Mouse (Mus musculus): Measurements from ENCODE around the gene Birc3.
"Not testable (repeated sequence)": the region's sequence is repeated elsewhere in the genome, so short reads cannot be mapped to it uniquely, and the experiment has no call there.

Gene Birc3

GRCm38 (mm10) chr9:7872775-7873439 lies at the start of gene Birc3:
Gene Birc3, minus strand, starts transcription at chr9:7873186.
- peak; percentile 84 for DNase-seq

DNA sequence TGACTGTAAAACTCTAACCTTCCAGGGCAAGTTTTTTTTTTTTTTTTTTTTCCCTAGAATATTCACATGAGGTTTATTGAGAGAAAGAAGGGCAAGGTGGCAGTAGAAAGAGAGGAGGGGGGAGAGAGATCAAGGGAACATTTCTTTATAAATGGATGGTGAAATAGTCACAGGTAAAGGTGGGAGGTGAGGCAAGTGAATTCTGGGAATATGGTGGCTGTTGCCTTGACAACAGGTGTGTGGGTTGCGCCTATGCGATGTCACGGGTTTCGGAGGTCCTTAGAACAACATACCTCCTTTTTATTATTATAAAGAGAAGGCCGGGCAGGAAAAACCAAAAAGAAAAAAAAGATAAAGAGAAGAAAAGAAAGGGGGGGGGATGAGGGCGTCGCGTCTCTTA lies 41.9 kb upstream of the Birc3 start:
- no peak for DNase-seq

DNA sequence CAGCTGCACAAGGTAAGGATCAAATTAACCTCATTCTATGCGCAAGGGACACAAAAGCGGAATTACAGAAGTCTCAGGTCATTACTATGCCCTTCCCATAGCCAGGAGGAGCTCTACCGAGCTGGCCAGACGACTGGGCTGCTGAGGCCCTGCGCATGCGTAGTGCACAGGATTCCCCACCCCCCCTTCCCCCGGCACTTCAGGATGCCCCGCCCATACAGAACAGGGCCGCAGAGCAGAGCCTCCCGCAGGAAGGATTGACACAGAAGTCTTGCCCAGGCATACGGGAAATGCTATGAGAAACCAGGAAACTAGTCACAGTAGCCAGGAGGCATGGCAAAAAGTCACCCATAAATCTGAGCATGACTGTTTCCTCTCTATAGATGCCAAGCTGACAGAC lies 41.5 kb upstream of the Birc3 start:
- peak; percentile 52 for DNase-seq

- no peak for DNase-seq
Measured at GRCm38 (mm10) chr9:7913953-7914352, 41.0 kb upstream of the Birc3 start.

- DNase-seq: no peak
Measured at GRCm38 (mm10) chr9:7907351-7907985, 34.5 kb upstream of the Birc3 start.

DNA sequence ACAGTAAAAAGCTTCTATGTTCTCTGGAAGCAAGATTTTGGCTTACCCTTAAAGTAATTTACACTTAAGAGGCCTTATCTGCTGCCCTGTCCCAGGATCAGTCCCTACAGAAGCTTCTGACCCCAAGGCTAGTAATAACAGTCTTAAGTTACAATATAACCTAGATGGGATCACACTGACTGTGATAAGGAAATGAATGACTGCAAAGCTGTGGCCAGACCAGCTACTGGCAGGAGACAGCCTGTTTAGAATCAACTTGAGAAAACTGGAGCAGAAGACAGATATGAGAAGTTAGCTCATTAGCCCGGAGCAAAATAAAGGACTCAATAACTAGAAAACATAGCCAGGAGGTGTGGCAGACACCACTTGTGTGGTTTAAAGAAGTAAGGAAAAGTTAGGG lies 33.6 kb upstream of the Birc3 start:
- DNase-seq: no peak

GRCm38 (mm10) chr9:7903825-7904224 lies 30.8 kb upstream of the Birc3 start:
- DNase-seq: no peak

DNA sequence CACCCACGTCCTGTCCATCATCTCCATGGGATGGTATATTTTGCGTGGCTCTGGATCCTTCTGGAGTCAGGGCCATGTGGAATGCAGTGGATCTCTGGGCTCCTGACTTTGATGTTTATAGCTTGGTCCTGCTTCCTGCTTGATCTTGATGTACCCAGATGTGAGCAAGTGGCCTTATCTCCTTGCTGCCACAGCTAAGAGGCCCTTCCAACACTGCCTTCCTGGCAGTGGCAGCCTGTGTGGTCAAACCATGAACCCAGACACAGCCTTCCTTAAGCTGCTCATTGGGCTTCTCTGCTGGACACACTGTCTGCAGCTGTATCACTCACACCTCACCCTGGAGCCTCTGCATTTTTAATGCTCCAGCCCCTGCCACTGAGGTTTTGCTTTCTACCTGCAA lies 30.3 kb upstream of the Birc3 start:
- no peak for DNase-seq

- no peak for DNase-seq
Measured at GRCm38 (mm10) chr9:7902311-7902710, 29.3 kb upstream of the Birc3 start.

DNA sequence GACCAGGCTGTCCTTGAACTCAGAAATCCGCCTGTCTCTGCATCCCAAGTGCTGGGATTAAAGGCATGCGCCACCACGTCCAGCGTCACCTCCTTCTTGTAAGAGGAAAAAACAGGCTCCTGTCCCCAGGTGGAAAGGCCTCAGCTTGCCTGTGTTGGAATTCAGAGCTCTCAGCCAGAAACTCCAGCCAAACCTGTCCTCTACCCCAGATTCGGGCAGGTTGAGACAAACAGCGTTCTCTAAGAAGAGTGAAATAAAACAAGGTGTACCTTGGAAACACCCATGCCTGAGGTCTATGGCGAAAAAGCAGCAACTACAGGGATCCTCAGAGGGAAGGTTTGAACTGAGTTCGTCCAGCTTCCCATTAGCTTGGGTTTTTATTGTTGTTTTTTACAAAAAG lies 28.0 kb upstream of the Birc3 start:
- no peak for DNase-seq

- DNase-seq: peak; percentile 75
Measured at GRCm38 (mm10) chr9:7897502-7897901, 24.5 kb upstream of the Birc3 start.

DNA sequence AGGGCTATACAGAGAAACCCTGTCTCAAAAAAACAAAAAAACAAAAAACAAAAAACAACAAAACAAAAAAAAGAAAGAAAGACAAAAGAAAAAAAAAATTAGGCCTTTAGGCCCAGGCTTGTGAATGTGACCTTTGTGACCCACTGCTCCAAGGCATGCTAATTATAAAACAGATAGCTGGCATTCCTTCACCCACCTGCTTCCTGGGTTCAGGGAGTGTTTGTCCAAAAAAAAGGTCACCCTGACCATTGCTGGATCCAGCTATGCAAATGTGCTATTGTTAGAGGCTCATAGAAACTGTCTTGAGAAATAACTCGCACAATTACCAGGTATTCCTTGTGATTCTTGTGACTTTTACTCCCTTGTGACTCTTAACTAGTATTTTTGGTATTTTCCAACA lies 18.8 kb upstream of the Birc3 start:
- DNase-seq: not testable (repeated sequence)

GRCm38 (mm10) chr9:7891177-7891576 lies 18.2 kb upstream of the Birc3 start:
- DNase-seq: no peak

DNA sequence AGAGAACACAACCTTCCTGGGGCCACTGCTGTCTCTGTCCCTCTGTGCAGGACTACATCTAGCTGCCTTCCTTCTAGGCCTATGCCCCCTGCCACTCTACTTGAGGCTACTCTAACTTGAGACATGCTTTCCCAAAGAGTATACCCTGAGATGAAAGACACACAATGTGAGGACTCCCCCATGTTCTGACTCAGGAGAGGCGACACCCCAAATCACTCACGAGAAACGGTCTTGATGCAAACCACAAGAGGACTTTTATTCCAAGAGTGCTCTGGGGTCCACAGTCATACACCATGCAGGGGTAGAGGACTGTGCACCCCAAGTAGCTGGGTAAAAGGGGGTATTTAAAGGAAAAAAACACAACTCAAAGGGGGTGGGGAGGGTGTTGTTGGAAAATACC lies 11.4 kb upstream of the Birc3 start:
- DNase-seq: no peak

DNA sequence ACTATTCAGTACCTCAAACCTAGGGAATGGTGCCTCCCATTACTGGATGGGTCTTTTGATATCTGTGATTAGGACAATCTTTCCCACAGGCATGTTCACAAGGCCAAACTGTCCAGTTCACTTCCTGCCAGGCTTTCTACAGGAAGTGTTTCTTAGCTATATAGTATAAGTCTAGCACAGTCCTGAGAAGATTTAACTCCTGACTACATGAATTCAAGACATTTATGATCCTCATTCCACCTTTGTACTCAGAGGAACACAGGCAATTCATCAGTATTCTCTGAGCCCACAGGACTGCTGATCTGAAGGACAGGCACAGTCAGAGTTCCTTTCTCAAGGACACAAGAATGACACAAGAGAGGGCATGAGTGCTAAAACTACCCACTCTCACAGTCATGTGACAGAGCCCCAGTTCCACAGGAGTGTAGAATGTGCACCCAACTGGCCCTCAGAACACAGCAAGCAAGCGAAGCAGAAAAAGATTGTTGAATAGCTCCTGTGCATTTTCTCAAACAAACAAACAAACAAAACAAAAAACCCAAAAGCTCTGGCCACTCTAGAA lies 9.4 kb upstream of the Birc3 start:
- no peak for DNase-seq

GRCm38 (mm10) chr9:7873511-7874211 lies 675 bp upstream of the Birc3 start:
- no peak for DNase-seq

- DNase-seq: no peak
Measured at GRCm38 (mm10) chr9:7872044-7872774, 777 bp downstream of the Birc3 start.

- no peak for DNase-seq
Measured at GRCm38 (mm10) chr9:7871316-7872043, 1.5 kb downstream of the Birc3 start.

DNA sequence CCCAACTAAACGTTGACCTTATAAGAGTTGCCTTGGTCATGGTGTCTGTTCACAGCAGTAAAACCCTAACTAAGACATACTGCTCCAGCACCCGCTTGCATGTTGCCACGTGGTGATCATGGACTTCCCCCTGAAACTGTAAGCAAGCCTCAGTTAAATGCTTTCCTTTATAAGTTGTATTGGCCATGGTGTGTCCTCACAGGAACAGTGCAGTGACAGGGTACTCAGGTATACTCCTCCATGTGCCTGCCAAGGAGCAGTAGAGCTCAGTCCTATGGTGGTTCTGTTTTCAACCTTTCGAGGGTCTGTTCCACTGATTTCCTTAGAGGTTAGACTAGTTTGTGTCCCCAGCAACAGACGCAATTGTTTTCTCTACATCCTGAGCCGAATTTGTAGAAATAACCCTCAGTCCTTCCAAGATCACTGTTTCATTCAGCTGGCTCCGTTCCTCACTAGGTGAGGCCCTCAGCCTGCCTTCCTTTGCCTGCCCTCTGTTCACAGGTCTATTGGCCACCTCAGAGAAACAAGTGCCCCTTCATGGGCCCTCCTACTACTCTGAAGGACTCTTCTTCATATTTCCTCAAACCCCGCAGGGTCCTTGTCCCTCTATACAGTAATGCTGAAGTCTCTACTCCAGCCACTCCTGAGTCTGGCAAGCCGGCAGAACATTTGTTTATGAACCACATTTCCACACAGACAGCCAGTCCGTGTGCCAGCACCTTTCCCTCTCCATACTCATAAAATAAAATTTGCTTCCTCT lies 2.2 kb downstream of the Birc3 start:
- DNase-seq: no peak

- DNase-seq: no peak
Measured at GRCm38 (mm10) chr9:7868838-7869491, 4.0 kb downstream of the Birc3 start.

- DNase-seq: no peak
Measured at GRCm38 (mm10) chr9:7867981-7868380, 5.0 kb downstream of the Birc3 start.

Measured in kidney, adult 18-20 months (tissue).